Mouse (Mus musculus) cerebellum, adult (tissue): Measurements from ENCODE around the gene Serpina1f.
"Not testable (repeated sequence)": the region's sequence is repeated elsewhere in the genome, so short reads cannot be mapped to it uniquely, and the experiment has no call there.

ENCODE experiments used
- ATAC-seq: cut with Nextera tagmentation; 2 replicates; pipeline ENCODE4 v1.9.2; 2017; ENCODE audit warnings: mild to moderate bottlenecking, moderate library complexity, mixed read lengths; ENCODE audit not compliant: insufficient number of reproducible peaks, low FRiP score, low TSS enrichment

Serpina1f gene

DNA sequence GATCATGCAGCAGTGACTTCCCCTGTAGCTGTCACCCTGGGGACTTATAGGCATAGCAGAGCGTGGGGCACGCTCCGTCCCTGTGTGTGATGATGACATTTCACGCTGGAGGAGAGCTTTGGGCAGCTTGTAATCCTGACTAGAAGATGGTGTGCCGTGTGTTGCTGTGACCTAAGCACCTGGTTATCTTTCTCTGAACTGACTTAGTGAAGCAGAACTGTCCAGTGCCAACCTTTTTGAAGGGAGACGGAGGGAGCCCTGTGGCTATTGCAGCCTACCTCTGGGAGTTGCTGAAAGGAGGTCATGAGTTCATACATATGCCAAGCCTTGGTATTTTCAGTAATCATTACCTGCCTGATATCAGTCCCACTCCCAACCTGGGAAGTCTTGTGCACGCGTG lies at the start of gene Serpina1f:
Serpina1f (minus strand) TSS at position 101 of the 400 bp plus-strand sequence.
- ATAC-seq, result no peak

- ATAC-seq, result not testable (repeated sequence)
Observed at GRCm38 (mm10) chr12:103737791-103738580, 42.7 kb upstream of the Serpina1f start.

DNA sequence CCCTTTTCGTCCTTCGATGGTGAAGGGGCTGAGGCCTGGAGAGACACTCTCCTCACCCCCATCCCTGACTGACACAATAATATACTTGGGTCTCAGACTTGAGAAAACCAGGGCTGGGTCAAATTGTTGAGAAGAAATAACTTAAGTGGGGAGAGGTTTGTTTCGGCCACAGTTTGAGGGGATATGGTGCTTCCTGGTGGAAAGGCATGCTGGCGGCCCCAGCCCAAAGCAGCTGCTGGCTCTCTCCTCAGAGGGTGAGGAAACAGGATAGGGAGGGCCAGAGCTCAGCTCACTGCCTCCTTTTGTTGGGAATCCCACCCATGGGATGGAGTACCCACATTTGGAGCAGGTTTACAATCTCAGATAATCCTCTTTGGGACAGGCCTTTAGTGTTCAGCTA lies 40.2 kb upstream of the Serpina1f start:
- ATAC-seq, result not testable (repeated sequence)

- ATAC-seq, result not testable (repeated sequence)
Observed at GRCm38 (mm10) chr12:103735101-103735500, 39.8 kb upstream of the Serpina1f start.

DNA sequence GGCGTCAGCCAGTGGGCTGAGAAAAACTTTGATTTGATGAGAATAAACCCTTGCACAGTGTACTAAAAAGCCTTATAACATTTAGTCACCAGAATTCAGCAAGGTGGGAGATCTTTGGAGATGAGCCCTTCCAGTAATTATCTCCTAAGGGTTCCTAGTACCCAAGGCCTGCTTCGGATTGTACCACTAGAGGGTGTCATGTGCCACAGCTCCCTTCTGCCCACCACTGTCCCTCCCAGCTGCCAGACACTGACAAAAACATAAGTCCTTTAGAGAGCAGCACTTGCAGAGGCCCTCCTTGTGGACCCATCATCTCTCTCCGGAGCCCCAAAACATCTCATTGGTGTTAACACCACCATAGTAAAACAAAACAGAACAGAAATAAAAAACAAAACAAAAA lies 16.2 kb upstream of the Serpina1f start:
- no peak for ATAC-seq

- no peak for ATAC-seq
Observed at GRCm38 (mm10) chr12:103710405-103710804, 15.1 kb upstream of the Serpina1f start.

DNA sequence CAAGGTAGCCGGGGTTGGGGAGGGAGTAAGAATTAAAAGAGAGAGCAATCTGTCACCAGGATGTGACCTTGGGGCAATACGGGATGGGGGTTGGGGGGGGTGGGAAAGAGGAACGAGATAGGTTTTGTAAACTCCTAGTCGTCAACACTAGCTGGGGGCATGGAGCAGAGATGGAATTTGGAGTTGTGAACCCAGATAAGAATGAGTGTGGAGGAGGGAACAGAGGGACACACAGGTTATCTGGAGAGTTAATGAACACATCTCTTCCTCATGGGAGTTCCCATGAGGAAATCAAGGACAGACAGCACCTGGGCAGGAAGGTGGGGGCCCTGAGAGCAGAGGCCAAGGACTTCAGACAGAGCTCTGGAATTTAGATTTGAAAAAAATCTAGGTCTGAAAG lies 10.8 kb upstream of the Serpina1f start:
- ATAC-seq, result no peak

GRCm38 (mm10) chr12:103705547-103705946 lies 10.2 kb upstream of the Serpina1f start:
- ATAC-seq, result no peak

GRCm38 (mm10) chr12:103700144-103700750 lies 4.9 kb upstream of the Serpina1f start:
- no peak for ATAC-seq

DNA sequence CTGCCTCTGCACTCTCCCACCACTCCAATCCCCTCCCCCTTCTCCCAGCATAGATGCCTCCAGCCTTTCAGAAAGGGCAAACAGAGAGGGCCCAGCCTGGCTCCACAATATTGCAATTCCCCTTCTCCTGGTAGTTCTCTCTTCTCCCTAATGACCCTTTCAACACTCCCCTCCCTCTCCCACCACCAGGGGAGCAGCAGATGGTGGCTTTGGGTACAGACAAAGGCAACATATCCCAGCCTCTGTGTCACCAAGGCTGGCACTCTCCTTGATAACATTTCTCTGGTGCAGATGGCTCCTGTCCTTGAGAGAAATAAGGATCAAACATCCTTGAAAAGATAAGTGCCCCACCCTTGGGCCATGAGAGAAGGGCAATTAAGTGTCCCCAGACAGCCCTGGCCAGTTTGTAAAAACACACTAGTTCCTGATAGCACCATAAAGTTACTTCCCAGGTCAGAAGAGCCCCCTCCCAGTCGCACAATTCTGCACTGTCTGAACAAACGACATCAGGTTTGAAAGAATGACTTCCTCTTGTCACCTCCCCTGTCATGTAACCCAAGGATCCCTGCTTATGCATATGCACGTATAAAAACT lies 7.0 kb downstream of the Serpina1f start:
- no peak for ATAC-seq

DNA sequence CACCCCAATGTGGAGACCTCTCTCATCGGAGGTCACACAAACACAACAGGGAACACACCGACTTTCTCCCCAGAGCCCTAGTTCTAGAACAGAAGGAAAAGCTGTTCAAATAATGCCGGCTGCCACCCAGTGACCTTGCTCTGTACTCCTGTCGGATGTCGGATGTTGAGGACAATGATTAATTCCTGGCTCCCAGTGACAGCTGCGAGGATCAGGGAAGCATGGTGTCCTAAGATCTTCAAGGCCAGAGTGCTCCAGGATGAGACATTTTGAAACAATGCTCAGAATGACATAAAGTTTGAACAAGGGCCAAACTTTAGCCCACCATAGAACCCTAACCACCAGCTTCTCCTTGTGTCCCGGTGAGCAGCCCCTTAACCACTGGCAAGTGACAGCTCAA lies 8.3 kb downstream of the Serpina1f start:
- no peak for ATAC-seq

DNA sequence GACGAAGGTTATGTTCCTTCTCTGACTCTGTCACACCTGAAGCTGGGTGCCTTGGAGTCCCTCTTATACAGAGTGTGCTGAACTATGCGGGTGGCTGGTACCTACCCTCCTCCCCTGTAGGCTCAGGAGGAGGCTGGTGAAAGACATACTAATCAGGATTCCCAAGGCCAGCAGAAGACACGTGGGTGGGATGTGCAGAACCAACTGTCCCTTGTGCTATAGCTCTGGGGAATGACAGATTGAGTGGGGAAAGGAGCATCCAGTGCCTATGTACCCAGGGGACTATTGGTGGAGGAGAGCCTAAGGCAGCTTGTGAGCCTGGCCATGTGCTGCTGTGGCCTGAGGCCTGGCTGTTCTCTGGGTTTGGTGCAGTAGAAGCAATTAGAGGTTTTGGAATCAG lies 9.3 kb downstream of the Serpina1f start:
- ATAC-seq, result no peak

GRCm38 (mm10) chr12:103685386-103685785 lies 9.9 kb downstream of the Serpina1f start:
- no peak for ATAC-seq

- no peak for ATAC-seq
Observed at GRCm38 (mm10) chr12:103683775-103684174, 11.6 kb downstream of the Serpina1f start.

GRCm38 (mm10) chr12:103681739-103682138 lies 13.6 kb downstream of the Serpina1f start:
- no peak for ATAC-seq

GRCm38 (mm10) chr12:103681169-103681568 lies 14.2 kb downstream of the Serpina1f start:
- ATAC-seq, result no peak

DNA sequence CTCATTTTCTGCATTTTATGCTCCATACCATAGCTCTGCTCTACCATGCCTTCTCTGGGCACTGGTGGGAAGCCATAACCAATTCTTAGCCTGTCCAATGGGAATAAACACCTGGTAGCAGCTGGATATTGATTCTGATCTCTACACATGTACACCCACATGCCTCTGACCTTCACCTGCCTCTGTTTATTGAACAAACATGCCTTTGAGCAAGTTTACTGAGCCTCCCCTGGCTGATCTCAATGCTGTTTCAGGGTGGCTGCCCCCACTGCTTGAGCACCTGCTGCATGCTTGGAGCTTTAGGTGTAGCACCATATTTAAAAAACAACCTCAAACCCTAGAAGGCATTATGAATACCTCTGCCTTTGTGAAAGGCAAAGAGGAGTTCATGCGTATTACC lies 15.5 kb downstream of the Serpina1f start:
- ATAC-seq, result not testable (repeated sequence)

- no peak for ATAC-seq
Observed at GRCm38 (mm10) chr12:103676039-103676438, 19.3 kb downstream of the Serpina1f start, which contains the start of gene Serpina16. Gene Serpina16 (minus strand): TSS chr12:103676139.

GRCm38 (mm10) chr12:103673179-103673578 lies 22.1 kb downstream of the Serpina1f start:
- no peak for ATAC-seq

DNA sequence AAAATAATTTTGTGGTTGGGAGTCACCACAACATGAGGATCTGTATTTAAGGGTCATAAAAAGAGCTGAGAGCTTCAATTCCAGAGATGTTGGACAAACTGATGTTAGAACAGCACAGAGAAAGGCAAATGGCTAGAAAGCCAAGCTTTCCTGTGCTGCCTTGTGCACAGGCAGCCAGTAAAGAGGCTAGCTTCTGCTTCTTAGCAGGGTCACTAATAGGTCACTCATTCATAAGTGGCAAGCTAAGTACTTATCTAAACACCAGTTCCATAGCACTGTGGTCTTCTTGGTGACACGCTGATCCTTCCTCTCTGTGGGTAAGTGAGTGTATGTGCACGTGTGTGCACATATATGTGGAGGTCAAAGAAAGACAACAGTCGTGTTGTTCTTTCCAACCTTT lies 23.8 kb downstream of the Serpina1f start:
- no peak for ATAC-seq

GRCm38 (mm10) chr12:103670964-103671363 lies 24.4 kb downstream of the Serpina1f start:
- ATAC-seq, result no peak
